Mouse (Mus musculus): Measurements from ENCODE around the gene Tmem138. TPM values are rescaled to one million over a fixed set of nuclear protein-coding genes. Genes with fewer than 3 reads are reported as not detected.

Gene Tmem138
- polyA plus RNA-seq, 1 experiment = 16.0 TPM

GRCm38 (mm10) chr19:10587231-10587630, 10.1 kb upstream of the Tmem138 start:
- H3ac ChIP-seq (ENCODE audit: control insufficient read depth, insufficient read length) = no peak overlapping the region
- H3K27me3 ChIP-seq (ENCODE audit: control insufficient read depth, insufficient read depth, insufficient read length) = no peaks in the 10 kb centered on the region
- H3K4me2 ChIP-seq (ENCODE audit: low read depth) = no peak overlapping the region
- H3K36me3 ChIP-seq (ENCODE audit: control insufficient read depth, insufficient read depth) = no peaks in the 10 kb centered on the region
- TF ChIP-seq POLR2AphosphoS2 (IDR thresholded peaks at IDR 0.05; ENCODE audit: insufficient read length, low read depth) (no peak), E2F4 (IDR thresholded peaks at IDR 0.05; ENCODE audit: insufficient read depth) (no peak), REST (IDR thresholded peaks at IDR 0.05; ENCODE audit: insufficient read depth, insufficient read length) (no peak), TCF12 (IDR thresholded peaks at IDR 0.05; ENCODE audit: insufficient read depth, poor library complexity, severe bottlenecking) (no peak), CEBPB (IDR thresholded peaks at IDR 0.05; ENCODE audit: insufficient read depth, poor library complexity, severe bottlenecking) (no peak), TCF3 (IDR thresholded peaks at IDR 0.05; ENCODE audit: insufficient read length, low read depth) (no peak), MAX (IDR thresholded peaks at IDR 0.05; ENCODE audit: low read depth) (no peak), POLR2A (IDR thresholded peaks at IDR 0.05; ENCODE audit: insufficient read length, low read depth) (no peak), MYOG (IDR thresholded peaks at IDR 0.05; ENCODE audit: control insufficient read depth in 1 of 3, insufficient read depth in 1 of 3, insufficient read length in 2 of 3, low read depth in 2 of 3) (no peak), USF1 (IDR thresholded peaks at IDR 0.05; ENCODE audit: low read depth) (no peak), MYOD1 (IDR thresholded peaks at IDR 0.05; ENCODE audit: control insufficient read depth in 1 of 3, insufficient read length in 2 of 3, low read depth in 2 of 3) (no peak), SRF (IDR thresholded peaks at IDR 0.05; ENCODE audit: control insufficient read depth, insufficient read length, low read depth) (no peak)
- no peak overlapping the region for H3K4me3 ChIP-seq
- H3K79me2 ChIP-seq (ENCODE audit: control insufficient read depth, insufficient read depth) = no peaks in the 10 kb centered on the region

- H3K36me3 ChIP-seq (ENCODE audit: control insufficient read depth, insufficient read depth) = no peaks in the 10 kb centered on the region
- no peaks in the 10 kb centered on the region for H3K27me3 ChIP-seq (ENCODE audit: control insufficient read depth, insufficient read depth, insufficient read length)
- no peak overlapping the region for H3ac ChIP-seq (ENCODE audit: control insufficient read depth, insufficient read length)
- TF ChIP-seq REST (IDR thresholded peaks at IDR 0.05; ENCODE audit: insufficient read depth, insufficient read length) (no peak), MAX (IDR thresholded peaks at IDR 0.05; ENCODE audit: low read depth) (no peak), E2F4 (IDR thresholded peaks at IDR 0.05; ENCODE audit: insufficient read depth) (no peak), TCF12 (IDR thresholded peaks at IDR 0.05; ENCODE audit: insufficient read depth, poor library complexity, severe bottlenecking) (no peak), POLR2A (IDR thresholded peaks at IDR 0.05; ENCODE audit: insufficient read length, low read depth) (no peak), TCF3 (IDR thresholded peaks at IDR 0.05; ENCODE audit: insufficient read length, low read depth) (no peak), MYOG (IDR thresholded peaks at IDR 0.05; ENCODE audit: control insufficient read depth in 1 of 3, insufficient read depth in 1 of 3, insufficient read length in 2 of 3, low read depth in 2 of 3) (no peak), MYOD1 (IDR thresholded peaks at IDR 0.05; ENCODE audit: control insufficient read depth in 1 of 3, insufficient read length in 2 of 3, low read depth in 2 of 3) (no peak), CEBPB (IDR thresholded peaks at IDR 0.05; ENCODE audit: insufficient read depth, poor library complexity, severe bottlenecking) (no peak), POLR2AphosphoS2 (IDR thresholded peaks at IDR 0.05; ENCODE audit: insufficient read length, low read depth) (no peak), USF1 (IDR thresholded peaks at IDR 0.05; ENCODE audit: low read depth) (no peak), SRF (IDR thresholded peaks at IDR 0.05; ENCODE audit: control insufficient read depth, insufficient read length, low read depth) (no peak)
- no peaks in the 10 kb centered on the region for H3K79me2 ChIP-seq (ENCODE audit: control insufficient read depth, insufficient read depth)
- H3K4me3 ChIP-seq = no peak overlapping the region
- H3K4me2 ChIP-seq (ENCODE audit: low read depth) = no peak overlapping the region
Measured at GRCm38 (mm10) chr19:10585112-10585511, 8.0 kb upstream of the Tmem138 start.

- Histone ChIP-seq H3K79me2 (ENCODE audit: control insufficient read depth, insufficient read depth) (peaks cover 5% of the 10 kb centered on the region), H3K4me2 (ENCODE audit: low read depth) (no peak overlapping the region), H3K27me3 (ENCODE audit: control insufficient read depth, insufficient read depth, insufficient read length) (no peaks in the 10 kb centered on the region), H3K36me3 (ENCODE audit: control insufficient read depth, insufficient read depth) (no peaks in the 10 kb centered on the region), H3K4me3 (no peak overlapping the region), H3ac (ENCODE audit: control insufficient read depth, insufficient read length) (no peak overlapping the region)
- no peak for TF ChIP-seq TCF12 (IDR thresholded peaks at IDR 0.05; ENCODE audit: insufficient read depth, poor library complexity, severe bottlenecking)
- TF ChIP-seq SRF (IDR thresholded peaks at IDR 0.05; ENCODE audit: control insufficient read depth, insufficient read length, low read depth) = no peak
- no peak for TF ChIP-seq POLR2AphosphoS2 (IDR thresholded peaks at IDR 0.05; ENCODE audit: insufficient read length, low read depth)
- no peak for TF ChIP-seq MYOG (IDR thresholded peaks at IDR 0.05; ENCODE audit: control insufficient read depth in 1 of 3, insufficient read depth in 1 of 3, insufficient read length in 2 of 3, low read depth in 2 of 3)
- TF ChIP-seq TCF3 (IDR thresholded peaks at IDR 0.05; ENCODE audit: insufficient read length, low read depth) = no peak
- TF ChIP-seq MAX (IDR thresholded peaks at IDR 0.05; ENCODE audit: low read depth) = no peak
- no peak for TF ChIP-seq REST (IDR thresholded peaks at IDR 0.05; ENCODE audit: insufficient read depth, insufficient read length)
- TF ChIP-seq CEBPB (IDR thresholded peaks at IDR 0.05; ENCODE audit: insufficient read depth, poor library complexity, severe bottlenecking) = no peak
- TF ChIP-seq POLR2A (IDR thresholded peaks at IDR 0.05; ENCODE audit: insufficient read length, low read depth) = no peak
- TF ChIP-seq USF1 (IDR thresholded peaks at IDR 0.05; ENCODE audit: low read depth) = no peak
- TF ChIP-seq E2F4 (IDR thresholded peaks at IDR 0.05; ENCODE audit: insufficient read depth) = no peak
- TF ChIP-seq MYOD1 (IDR thresholded peaks at IDR 0.05; ENCODE audit: control insufficient read depth in 1 of 3, insufficient read length in 2 of 3, low read depth in 2 of 3) = no peak
Measured at GRCm38 (mm10) chr19:10583550-10584146, 6.5 kb upstream of the Tmem138 start.

GRCm38 (mm10) chr19:10581984-10582383, 4.8 kb upstream of the Tmem138 start:
- peaks cover 15% of the 10 kb centered on the region for H3K79me2 ChIP-seq (ENCODE audit: control insufficient read depth, insufficient read depth)
- no peak for TF ChIP-seq POLR2A (IDR thresholded peaks at IDR 0.05; ENCODE audit: insufficient read length, low read depth)
- TF ChIP-seq SRF (IDR thresholded peaks at IDR 0.05; ENCODE audit: control insufficient read depth, insufficient read length, low read depth) = no peak
- TF ChIP-seq USF1 (IDR thresholded peaks at IDR 0.05; ENCODE audit: low read depth) = no peak
- no peak for TF ChIP-seq MAX (IDR thresholded peaks at IDR 0.05; ENCODE audit: low read depth)
- no peak for TF ChIP-seq POLR2AphosphoS2 (IDR thresholded peaks at IDR 0.05; ENCODE audit: insufficient read length, low read depth)
- no peak for TF ChIP-seq TCF3 (IDR thresholded peaks at IDR 0.05; ENCODE audit: insufficient read length, low read depth)
- no peak for TF ChIP-seq MYOD1 (IDR thresholded peaks at IDR 0.05; ENCODE audit: control insufficient read depth in 1 of 3, insufficient read length in 2 of 3, low read depth in 2 of 3)
- TF ChIP-seq TCF12 (IDR thresholded peaks at IDR 0.05; ENCODE audit: insufficient read depth, poor library complexity, severe bottlenecking) = no peak
- TF ChIP-seq REST (IDR thresholded peaks at IDR 0.05; ENCODE audit: insufficient read depth, insufficient read length) = no peak
- no peak for TF ChIP-seq E2F4 (IDR thresholded peaks at IDR 0.05; ENCODE audit: insufficient read depth)
- no peak for TF ChIP-seq CEBPB (IDR thresholded peaks at IDR 0.05; ENCODE audit: insufficient read depth, poor library complexity, severe bottlenecking)
- no peak for TF ChIP-seq MYOG (IDR thresholded peaks at IDR 0.05; ENCODE audit: control insufficient read depth in 1 of 3, insufficient read depth in 1 of 3, insufficient read length in 2 of 3, low read depth in 2 of 3)
- no peak overlapping the region for H3K4me2 ChIP-seq (ENCODE audit: low read depth)
- H3ac ChIP-seq (ENCODE audit: control insufficient read depth, insufficient read length) = no peak overlapping the region
- H3K27me3 ChIP-seq (ENCODE audit: control insufficient read depth, insufficient read depth, insufficient read length) = no peaks in the 10 kb centered on the region
- H3K36me3 ChIP-seq (ENCODE audit: control insufficient read depth, insufficient read depth) = no peaks in the 10 kb centered on the region
- no peak overlapping the region for H3K4me3 ChIP-seq
